Comparison of ENCODE assay signal across 9 mouse cellular contexts in the genomic region with DNA sequence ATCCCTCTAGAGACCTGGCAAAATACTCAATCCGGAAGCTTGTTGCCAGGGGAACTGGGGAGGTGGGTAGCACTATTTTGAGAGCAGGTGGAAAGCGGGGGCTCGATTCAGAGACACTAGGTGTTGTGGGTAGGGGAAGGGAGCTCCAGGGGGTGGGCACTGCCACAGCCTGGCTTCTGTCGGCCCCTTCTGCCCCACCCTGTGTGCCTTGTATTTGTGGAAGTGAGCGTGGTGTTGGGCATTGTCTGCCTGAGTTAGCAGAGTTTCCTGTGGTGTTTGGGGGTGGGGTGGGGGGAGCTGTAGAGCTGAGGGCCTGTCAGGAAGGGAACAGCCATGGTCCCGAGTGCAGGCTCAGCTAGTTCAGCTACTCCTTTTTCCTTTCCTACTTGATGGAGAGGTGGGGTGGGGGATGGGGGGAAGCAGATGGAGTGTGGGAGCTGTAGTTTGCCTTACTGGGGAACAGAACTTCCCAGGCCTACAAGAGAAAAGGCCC. TPM values are rescaled to one million over a fixed set of nuclear protein-coding genes. Genes with fewer than 3 reads are reported as not detected.
DNase-seq lines count a peak whose midpoint lies in the region; ATAC-seq lines count a peak whose summit lies in the region.
"Had no signal": no experiment of that assay in that cellular context is flagged by ENCODE, and none has a peak within 500 bp of the region (broad histone marks: within the 10 kb centered on the region; RNA-seq: fewer than 3 reads in every experiment).

No protein-coding gene starts in this region.

- H3K36me3 ChIP-seq in forebrain, embryonic 15.5 days, result peaks cover 69% of the 10 kb centered on the region

- H3K27me3 ChIP-seq in forebrain, embryonic 15.5 days, result no peaks in the 10 kb centered on the region

- DNase-seq in layer of hippocampus, adult 8-10 months (ENCODE audit: low spot score in 2 of 2), result peak; percentile 66 to 74
- DNase-seq in layer of hippocampus, postnatal 25 days (ENCODE audit: extremely low spot score in 1 of 2, low spot score in 1 of 2), result no peak
- DNase-seq in heart, adult 11 months, result peak; percentile 98
- DNase-seq in layer of hippocampus, postnatal 36 days, result peak; percentile 63 to 65
- peak; percentile 66 for DNase-seq in right cerebral cortex, postnatal 14 days
- no peak for DNase-seq in gastrocnemius, postnatal 25 days
- no peak for DNase-seq in B cell, adult 2 months

- H3K4me3 ChIP-seq in forebrain, embryonic 15.5 days, result no peak overlapping the region

- no peak overlapping the region for H3K27ac ChIP-seq in forebrain, embryonic 15.5 days (replicated peaks)

- H3K4me1 ChIP-seq in forebrain, embryonic 15.5 days, result peaks cover 41% of the 10 kb centered on the region

- ATAC-seq in forebrain, embryonic 15.5 days (replicated peaks), result no peak

- H3K4me2 ChIP-seq in forebrain, embryonic 15.5 days (replicated peaks), result no peak overlapping the region

- 73% methylated on average over 6 of the region's 6 CpGs for WGBS in forebrain, embryonic 15.5 days

- H3K9me3 ChIP-seq in forebrain, embryonic 15.5 days, result no peaks in the 10 kb centered on the region

- no peak overlapping the region for H3K9ac ChIP-seq in forebrain, embryonic 15.5 days (replicated peaks)

RNA-seq across cellular contexts. Expression of a gene that starts 22.0 kb away (rescaled TPM):
- not detected for total RNA-seq in layer of hippocampus, adult 8-10 months (2022)
- total RNA-seq in layer of hippocampus, postnatal 25 days (2021), result not detected
- total RNA-seq in layer of hippocampus, postnatal 36 days (2021), result not detected
- total RNA-seq in gastrocnemius, postnatal 25 days (2021), result not detected
- not detected in 2 replicates for polyA plus RNA-seq in forebrain, embryonic 15.5 days (2015; fragmentation: Nextera tagmentation; extraction: Ambion mirVana)
- polyA plus RNA-seq: intestine, embryonic 14.5 days had no signal

RNA-seq across cellular contexts. Expression of a gene that starts 25.1 kb away (rescaled TPM):
- total RNA-seq in layer of hippocampus, adult 8-10 months (2022), result 100 to 1,000 TPM; 210 to 272 (median 257) TPM
- total RNA-seq in layer of hippocampus, postnatal 25 days (2021), result 100 to 1,000 TPM; 232 to 289 TPM
- total RNA-seq in layer of hippocampus, postnatal 36 days (2021), result 100 to 1,000 TPM; 250 to 265 TPM
- 10 to 100 TPM; 28.1 to 33.0 TPM for total RNA-seq in gastrocnemius, postnatal 25 days (2021)
- polyA plus RNA-seq in forebrain, embryonic 15.5 days (2015; fragmentation: Nextera tagmentation; extraction: Ambion mirVana), result 192 and 193 TPM in 2 replicates

RNA-seq across cellular contexts. Expression of a gene that starts 54.7 kb away (rescaled TPM):
- 10 to 100 TPM; 47.5 to 69.8 (median 54.1) TPM for total RNA-seq in layer of hippocampus, adult 8-10 months (2022)
- 10 to 100 TPM; 46.3 to 53.9 TPM for total RNA-seq in layer of hippocampus, postnatal 25 days (2021)
- 10 to 100 TPM; 49.1 to 61.1 TPM for total RNA-seq in layer of hippocampus, postnatal 36 days (2021)
- total RNA-seq in gastrocnemius, postnatal 25 days (2021), result 10 to 100 TPM; 22.6 to 23.0 TPM
- polyA plus RNA-seq in forebrain, embryonic 15.5 days (2015; fragmentation: Nextera tagmentation; extraction: Ambion mirVana), result 102 and 104 TPM in 2 replicates

RNA-seq across cellular contexts. Expression of a gene that starts 55.2 kb away (rescaled TPM):
- total RNA-seq in layer of hippocampus, adult 8-10 months (2022), result 10 to 100 TPM; 86.4 to 96.0 (median 90.1) TPM
- 100 to 1,000 TPM in 1 of 2 experiments, 10 to 100 TPM in 1; 93.9 to 108 TPM for total RNA-seq in layer of hippocampus, postnatal 25 days (2021)
- total RNA-seq in layer of hippocampus, postnatal 36 days (2021), result 10 to 100 TPM; 97.1 to 98.9 TPM
- total RNA-seq in gastrocnemius, postnatal 25 days (2021), result 10 to 100 TPM; 52.2 to 63.2 TPM
- 133 and 134 TPM in 2 replicates for polyA plus RNA-seq in forebrain, embryonic 15.5 days (2015; fragmentation: Nextera tagmentation; extraction: Ambion mirVana)

Comparison
In these comparisons a context has a peak if more than half of its experiments do, and no peak if none do; other contexts are left out.
1. DNase-seq: peak in layer of hippocampus, adult 8-10 months (2 of 2), heart, adult 11 months (single experiment), layer of hippocampus, postnatal 36 days (2 of 2) and right cerebral cortex, postnatal 14 days (single experiment); none in layer of hippocampus, postnatal 25 days (0 of 2), gastrocnemius, postnatal 25 days (single experiment) and B cell, adult 2 months (0 of 2).
2. RNA of a gene that starts 25.1 kb away (total RNA-seq): 232 to 289 TPM in layer of hippocampus, postnatal 25 days, 210 to 272 TPM in layer of hippocampus, adult 8-10 months and 250 to 265 TPM in layer of hippocampus, postnatal 36 days; 28.1 to 33.0 TPM in gastrocnemius, postnatal 25 days; every median in the first group is over 4 times any median in the second.